Mouse (Mus musculus): ENCODE measurements around the gene Meltf.

DNA sequence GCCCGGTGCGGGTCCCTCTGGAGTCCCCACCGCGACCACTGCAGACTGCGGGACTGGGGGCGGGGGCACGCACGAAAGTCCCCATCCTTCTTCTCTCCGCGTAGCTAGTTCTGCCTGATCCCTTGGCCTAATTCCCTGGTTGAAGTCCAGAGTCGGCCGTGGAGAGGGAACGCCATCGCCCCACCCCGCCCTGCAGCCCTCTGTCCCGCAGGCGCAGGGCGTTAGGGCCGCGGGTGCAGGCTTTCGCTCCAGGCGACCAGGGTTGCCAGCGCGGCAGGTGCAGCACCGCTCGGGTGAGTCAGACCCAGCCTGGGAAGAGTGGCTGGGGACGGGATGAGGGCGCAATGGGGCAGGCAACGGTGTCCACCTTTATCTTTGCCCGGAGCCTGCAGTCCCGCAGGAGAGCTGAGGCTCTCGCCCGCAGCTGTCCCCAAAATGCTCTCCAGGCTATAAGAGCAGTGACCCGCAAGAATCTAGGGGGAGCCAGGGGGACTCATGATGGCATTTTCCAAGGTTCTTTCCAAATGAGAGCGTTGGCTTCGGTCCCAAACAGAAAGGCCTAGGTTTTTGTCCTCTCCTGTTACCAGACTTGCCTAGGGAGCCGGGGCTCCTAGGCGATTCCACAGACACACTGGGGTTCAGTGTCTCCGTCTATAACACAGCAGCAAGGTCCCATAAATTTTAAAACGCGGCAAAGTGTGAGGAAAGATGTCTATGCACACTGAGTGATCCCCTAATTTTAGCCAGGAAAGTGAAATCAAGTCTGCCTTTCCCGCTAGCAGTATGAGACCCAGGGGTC, 55.3 kb downstream of the Meltf start, which contains the start of gene Pigz:
- TF ChIP-seq GATA1 (IDR thresholded peaks at IDR 0.05; ENCODE audit: low read length) (no peak), TAL1 (IDR thresholded peaks at IDR 0.05; ENCODE audit: low read length) (no peak)

Data from erythroblast, embryonic 14.5 days (primary cell).